Mouse (Mus musculus) MEL (cell line): ENCODE measurements at regions not wholly inside any gene's neighbourhood (a gene's known extent, or its start where the extent isn't known, plus 50 kb on each side); places are given as distances from the start of the nearest gene placed in this dataset.

Experiments used
- DNase-seq: peaks from one replicate; pipeline ENCODE4 v3.0.0; 2011; ENCODE audit warnings: low read depth, low spot score
- H3K27ac ChIP-seq: 2 replicates; pipeline ENCODE4 v1.5.1; 2012; ENCODE audit warnings: low read depth, mild to moderate bottlenecking, control low read depth, low read length, moderate library complexity; ENCODE audit not compliant: control insufficient read depth
- H3K27me3 ChIP-seq, 2 experiments: fragments of 150-350 bp in 1 of 2; sonication (generic) in 1 of 2; 2 replicates each; pipeline ENCODE4 v1.6.1; 2012; ENCODE audit warnings: low read length in 2 of 2, mild to moderate bottlenecking in 2 of 2, improper control_type of control experiment in 1 of 2, moderate library complexity in 1 of 2; ENCODE audit not compliant: insufficient read depth in 2 of 2, control insufficient read depth in 1 of 2
- H3K36me3 ChIP-seq, 2 experiments: 2 replicates each; pipeline ENCODE4 v1.6.1; 2012 to 2014; ENCODE audit warnings: low read length in 2 of 2, improper control_type of control experiment in 1 of 2, inconsistent platforms in 1 of 2, mild to moderate bottlenecking in 1 of 2; ENCODE audit not compliant: insufficient read depth in 2 of 2, control insufficient read depth in 1 of 2
- H3K4me1 ChIP-seq, 2 experiments: fragments of 150-350 bp in 1 of 2; sonication (generic) in 1 of 2; 2 replicates each; pipeline ENCODE4 v1.6.1; 2012; ENCODE audit warnings: low read length in 2 of 2, improper control_type of control experiment in 1 of 2, mild to moderate bottlenecking in 1 of 2; ENCODE audit not compliant: insufficient read depth in 2 of 2, control insufficient read depth in 1 of 2
- H3K4me3 ChIP-seq, 2 experiments: fragments of 150-350 bp in 1 of 2; sonication (generic) in 1 of 2; 2 replicates each; pipeline ENCODE4 v1.5.1; 2012; ENCODE audit warnings: low read depth in 2 of 2, low read length in 2 of 2, mild to moderate bottlenecking in 2 of 2, moderate library complexity in 2 of 2, control low read depth in 1 of 2, improper control_type of control experiment in 1 of 2; ENCODE audit not compliant: control insufficient read depth in 1 of 2, insufficient read depth in 1 of 2
- H3K79me2 ChIP-seq: 2 replicates; pipeline ENCODE4 v1.6.1; 2012; ENCODE audit warnings: mild to moderate bottlenecking, low read length, moderate library complexity; ENCODE audit not compliant: control insufficient read depth, poor library complexity, insufficient read depth
- H3K9ac ChIP-seq: 2 replicates; pipeline ENCODE4 v1.6.1; 2012; ENCODE audit warnings: low read depth, mild to moderate bottlenecking, control low read depth, low read length, moderate library complexity; ENCODE audit not compliant: control insufficient read depth, poor library complexity, severe bottlenecking
- H3K9me3 ChIP-seq: fragments of 150-350 bp; sonication (generic); replicated peaks from 2 replicates; pipeline ENCODE4 v1.6.1; 2012; ENCODE audit warnings: mild to moderate bottlenecking, low read length, improper control_type of control experiment, moderate library complexity; ENCODE audit not compliant: insufficient read depth
- CTCF ChIP-seq, 3 experiments: IDR thresholded peaks in 2 of 3; conservative IDR thresholded peaks in 1 of 3; 2 replicates each; pipeline ENCODE4 v1.5.1; 2011 to 2012; ENCODE audit warnings: low read length in 3 of 3, low read depth in 2 of 3, mild to moderate bottlenecking in 2 of 3, improper control_type of control experiment in 1 of 3, inconsistent platforms in 1 of 3, mixed read lengths in 1 of 3, moderate library complexity in 1 of 3; ENCODE audit not compliant: control insufficient read depth in 1 of 3, insufficient read depth in 1 of 3, poor library complexity in 1 of 3, severe bottlenecking in 1 of 3
- GABPA ChIP-seq: IDR thresholded peaks from 2 replicates; pipeline ENCODE4 v1.6.1; 2012; ENCODE audit warnings: low read depth, mild to moderate bottlenecking, inconsistent platforms, low read length, improper control_type of control experiment, moderate library complexity
- GATA1 ChIP-seq: IDR thresholded peaks from 2 replicates; pipeline ENCODE4 v1.6.1; 2011; ENCODE audit warnings: low read depth, low read length, improper control_type of control experiment
- HCFC1 ChIP-seq: IDR thresholded peaks from 2 replicates; pipeline ENCODE4 v1.6.1; 2012; ENCODE audit warnings: low read depth, mild to moderate bottlenecking, inconsistent platforms, low read length, improper control_type of control experiment, moderate library complexity
- KAT2A ChIP-seq: conservative IDR thresholded peaks from 2 replicates; pipeline ENCODE4 v1.6.1; 2012; ENCODE audit warnings: low read depth, low read length, improper control_type of control experiment, inconsistent platforms
- MAFK ChIP-seq: IDR thresholded peaks from 2 replicates; pipeline ENCODE4 v1.6.1; 2011; ENCODE audit warnings: low read depth, mild to moderate bottlenecking, low read length, improper control_type of control experiment, borderline replicate concordance
- MYB ChIP-seq: IDR thresholded peaks from 2 replicates; pipeline ENCODE4 v1.6.1; 2011; ENCODE audit warnings: mild to moderate bottlenecking, low read depth, low read length, improper control_type of control experiment
- NRF1 ChIP-seq: IDR thresholded peaks from 2 replicates; pipeline ENCODE4 v1.6.1; 2014; ENCODE audit warnings: low read depth, mild to moderate bottlenecking, inconsistent platforms, low read length, improper control_type of control experiment, moderate library complexity; ENCODE audit not compliant: poor library complexity, insufficient read depth, severe bottlenecking
- POLR2AphosphoS5 ChIP-seq: IDR thresholded peaks from 2 replicates; pipeline ENCODE4 v1.6.1; 2012; ENCODE audit warnings: low read depth, borderline replicate concordance, mild to moderate bottlenecking, inconsistent platforms, low read length, moderate library complexity, mixed read lengths
- SIN3A ChIP-seq: IDR thresholded peaks from 2 replicates; pipeline ENCODE4 v1.6.1; 2012; ENCODE audit warnings: low read length, improper control_type of control experiment, inconsistent platforms
- SMC3 ChIP-seq: IDR thresholded peaks from 2 replicates; pipeline ENCODE4 v1.6.1; 2011; ENCODE audit warnings: low read depth, low read length, improper control_type of control experiment
- TAL1 ChIP-seq: IDR thresholded peaks from 2 replicates; pipeline ENCODE4 v1.6.1; 2012; ENCODE audit warnings: mild to moderate bottlenecking, inconsistent platforms, low read length, moderate library complexity, mixed read lengths
- UBTF ChIP-seq: IDR thresholded peaks from 2 replicates; pipeline ENCODE4 v1.6.1; 2012; ENCODE audit warnings: low read depth, mild to moderate bottlenecking, inconsistent platforms, low read length, improper control_type of control experiment, moderate library complexity, borderline replicate concordance; ENCODE audit not compliant: insufficient read depth
- USF1 ChIP-seq: IDR thresholded peaks from 2 replicates; pipeline ENCODE4 v1.6.1; 2014; ENCODE audit warnings: low read depth, mild to moderate bottlenecking, inconsistent platforms, low read length, improper control_type of control experiment, moderate library complexity
- USF2 ChIP-seq, 2 experiments: IDR thresholded peaks; 2 replicates each; pipeline ENCODE4 v1.6.1; 2011 to 2012; ENCODE audit warnings: improper control_type of control experiment in 2 of 2, low read length in 2 of 2, borderline replicate concordance in 1 of 2, inconsistent platforms in 1 of 2, low read depth in 1 of 2, mild to moderate bottlenecking in 1 of 2; ENCODE audit not compliant: insufficient read depth in 1 of 2
- ZC3H11A ChIP-seq: IDR thresholded peaks from 2 replicates; pipeline ENCODE4 v1.6.1; 2012; ENCODE audit warnings: low read depth, mild to moderate bottlenecking, inconsistent platforms, low read length, improper control_type of control experiment

GRCm38 (mm10) chr12:74410511-74410910 is 94.3 kb upstream of the Gm11042 start:
- Histone ChIP-seq H3K9ac (no peak overlapping the region), H3K9me3 (no peaks in the 10 kb centered on the region), H3K36me3 (no peaks in the 10 kb centered on the region), H3K79me2 (no peaks in the 10 kb centered on the region), H3K27ac (no peak overlapping the region)
- DNase-seq: no peak
- TF ChIP-seq UBTF (no peak), HCFC1 (no peak), MAFK (no peak), CTCF (IDR thresholded peaks at IDR 0.05 in 2 of 3, conservative IDR thresholded peaks at IDR 0.05 in 1 of 3; ENCODE audit: control insufficient read depth in 1 of 3, insufficient read depth in 1 of 3, low read depth in 2 of 3, low read length in 3 of 3, poor library complexity in 1 of 3, severe bottlenecking in 1 of 3) (no peak), SMC3 (no peak), GATA1 (no peak), SIN3A (no peak), USF2 (IDR thresholded peaks at IDR 0.05; ENCODE audit: borderline replicate concordance in 1 of 2, insufficient read depth in 1 of 2, low read depth in 1 of 2, low read length in 2 of 2) (no peak), ZC3H11A (no peak), NRF1 (no peak), KAT2A (no peak), MYB (no peak), GABPA (no peak), TAL1 (no peak)
- TF ChIP-seq, all 39 proteins: peak for 0
- no peaks in the 10 kb centered on the region for H3K4me1 ChIP-seq
- no peaks in the 10 kb centered on the region for H3K27me3 ChIP-seq
- no peak overlapping the region for H3K4me3 ChIP-seq

- H3K27me3 ChIP-seq: no peaks in the 10 kb centered on the region
- H3K27ac ChIP-seq: no peak overlapping the region
- H3K36me3 ChIP-seq: no peaks in the 10 kb centered on the region
- H3K9me3 ChIP-seq: no peaks in the 10 kb centered on the region
- TF ChIP-seq USF1: no peak
- no peak for TF ChIP-seq TAL1
- TF ChIP-seq POLR2AphosphoS5: no peak
- no peak for TF ChIP-seq USF2 (IDR thresholded peaks at IDR 0.05; ENCODE audit: borderline replicate concordance in 1 of 2, insufficient read depth in 1 of 2, low read depth in 1 of 2, low read length in 2 of 2)
- no peak overlapping the region for H3K4me3 ChIP-seq
- DNase-seq: no peak
- H3K4me1 ChIP-seq: no peaks in the 10 kb centered on the region
- no peaks in the 10 kb centered on the region for H3K79me2 ChIP-seq
- no peak overlapping the region for H3K9ac ChIP-seq
Measured at GRCm38 (mm10) chr12:74407591-74408095, 91.4 kb upstream of the Gm11042 start.
